Mouse (Mus musculus): Measurements from ENCODE around the gene Lmtk2. TPM values are rescaled to one million over a fixed set of nuclear protein-coding genes. Genes with fewer than 3 reads are reported as not detected.

Lmtk2 gene
- polyA plus RNA-seq, 1 experiment from 2014 or later = 11.2 TPM

- Histone ChIP-seq H3K27ac (peak overlapping the region; percentile 90), H3K4me3 (replicated peaks; ENCODE audit: low read length) (peak overlapping the region; percentile 99), H3K4me2 (replicated peaks) (peak overlapping the region; percentile 73), H3K36me3 (replicated peaks; ENCODE audit: control insufficient read depth, insufficient read depth) (no peaks in the 10 kb centered on the region), H3K27me3 (ENCODE audit: control insufficient read depth, insufficient read depth, low read length) (0 out of 2 replicates have a peak, but pooled peaks cover 4% of the 10 kb centered on the region), H3K4me1 (replicated peaks; ENCODE audit: control insufficient read depth, insufficient read depth, low read length) (peaks cover 13% of the 10 kb centered on the region), H3K9ac (peak overlapping the region; percentile 95), H3K9me3 (ENCODE audit: control insufficient read depth, low read length) (no peaks in the 10 kb centered on the region)
- DNase-seq (ENCODE audit: low spot score) = no peak
- 3% methylated on average over 19 of the region's 20 CpGs for whole genome bisulfite sequencing
- ATAC-seq (ENCODE audit: low FRiP score) = no peak
Observed at GRCm38 (mm10) chr5:144100948-144101347, 712 bp downstream of the Lmtk2 start.

- no peaks in the 10 kb centered on the region for H3K36me3 ChIP-seq (replicated peaks; ENCODE audit: control insufficient read depth, insufficient read depth)
- H3K27ac ChIP-seq = no peak overlapping the region
- H3K27me3 ChIP-seq (ENCODE audit: control insufficient read depth, insufficient read depth, low read length) = no peaks in the 10 kb centered on the region
- 71% methylated on average over 9 of the region's 9 CpGs for WGBS
- no peak overlapping the region for H3K4me2 ChIP-seq (replicated peaks)
- H3K4me1 ChIP-seq (replicated peaks; ENCODE audit: control insufficient read depth, insufficient read depth, low read length) = peaks cover 13% of the 10 kb centered on the region
- ATAC-seq (ENCODE audit: low FRiP score) = no peak
- H3K4me3 ChIP-seq (replicated peaks; ENCODE audit: low read length) = no peak overlapping the region
- no peak for DNase-seq (ENCODE audit: low spot score)
- H3K9ac ChIP-seq = no peak overlapping the region
- no peaks in the 10 kb centered on the region for H3K9me3 ChIP-seq (ENCODE audit: control insufficient read depth, low read length)
Observed at GRCm38 (mm10) chr5:144105070-144105469, 4.8 kb downstream of the Lmtk2 start.

- H3K4me3 ChIP-seq (replicated peaks; ENCODE audit: low read length) = no peak overlapping the region
- no peaks in the 10 kb centered on the region for H3K36me3 ChIP-seq (replicated peaks; ENCODE audit: control insufficient read depth, insufficient read depth)
- H3K4me2 ChIP-seq (replicated peaks) = no peak overlapping the region
- H3K27ac ChIP-seq = no peak overlapping the region
- H3K9ac ChIP-seq = no peak overlapping the region
- peaks cover 13% of the 10 kb centered on the region for H3K4me1 ChIP-seq (replicated peaks; ENCODE audit: control insufficient read depth, insufficient read depth, low read length)
- no peaks in the 10 kb centered on the region for H3K9me3 ChIP-seq (ENCODE audit: control insufficient read depth, low read length)
- no peaks in the 10 kb centered on the region for H3K27me3 ChIP-seq (ENCODE audit: control insufficient read depth, insufficient read depth, low read length)
- ATAC-seq (ENCODE audit: low FRiP score) (no peak), DNase-seq (ENCODE audit: low spot score) (no peak)
- WGBS = 61% methylated on average over 6 of the region's 6 CpGs
Observed at GRCm38 (mm10) chr5:144105471-144106129, 5.4 kb downstream of the Lmtk2 start.

GRCm38 (mm10) chr5:144106130-144106510 lies 5.9 kb downstream of the Lmtk2 start:
- Histone ChIP-seq H3K27ac (no peak overlapping the region), H3K4me2 (replicated peaks) (no peak overlapping the region), H3K4me1 (replicated peaks; ENCODE audit: control insufficient read depth, insufficient read depth, low read length) (peaks cover 12% of the 10 kb centered on the region), H3K9ac (no peak overlapping the region), H3K9me3 (ENCODE audit: control insufficient read depth, low read length) (no peaks in the 10 kb centered on the region), H3K36me3 (replicated peaks; ENCODE audit: control insufficient read depth, insufficient read depth) (no peaks in the 10 kb centered on the region), H3K27me3 (ENCODE audit: control insufficient read depth, insufficient read depth, low read length) (no peaks in the 10 kb centered on the region), H3K4me3 (replicated peaks; ENCODE audit: low read length) (no peak overlapping the region)
- ATAC-seq (ENCODE audit: low FRiP score) = no peak
- no peak for DNase-seq (ENCODE audit: low spot score)
- WGBS = 95% methylated on average over 3 of the region's 3 CpGs

GRCm38 (mm10) chr5:144109201-144109600 lies 9.0 kb downstream of the Lmtk2 start:
- H3K36me3 ChIP-seq (replicated peaks; ENCODE audit: control insufficient read depth, insufficient read depth) = no peaks in the 10 kb centered on the region
- no peak overlapping the region for H3K27ac ChIP-seq
- ATAC-seq (ENCODE audit: low FRiP score) = no peak
- DNase-seq (ENCODE audit: low spot score) = no peak
- 0 out of 2 replicates have a peak, but pooled peaks cover 5% of the 10 kb centered on the region for H3K4me1 ChIP-seq (replicated peaks; ENCODE audit: control insufficient read depth, insufficient read depth, low read length)
- H3K4me3 ChIP-seq (replicated peaks; ENCODE audit: low read length) = no peak overlapping the region
- H3K27me3 ChIP-seq (ENCODE audit: control insufficient read depth, insufficient read depth, low read length) = no peaks in the 10 kb centered on the region
- no peak overlapping the region for H3K9ac ChIP-seq
- no peak overlapping the region for H3K4me2 ChIP-seq (replicated peaks)
- no peaks in the 10 kb centered on the region for H3K9me3 ChIP-seq (ENCODE audit: control insufficient read depth, low read length)
- 95% methylated on average over 8 of the region's 8 CpGs for WGBS

- 61% methylated on average over 11 of the region's 11 CpGs for WGBS
- no peak for DNase-seq (ENCODE audit: low spot score)
- Histone ChIP-seq H3K9ac (no peak overlapping the region), H3K27ac (no peak overlapping the region), H3K27me3 (ENCODE audit: control insufficient read depth, insufficient read depth, low read length) (no peaks in the 10 kb centered on the region), H3K9me3 (ENCODE audit: control insufficient read depth, low read length) (no peaks in the 10 kb centered on the region), H3K4me2 (replicated peaks) (no peak overlapping the region), H3K36me3 (replicated peaks; ENCODE audit: control insufficient read depth, insufficient read depth) (no peaks in the 10 kb centered on the region), H3K4me3 (replicated peaks; ENCODE audit: low read length) (no peak overlapping the region), H3K4me1 (replicated peaks; ENCODE audit: control insufficient read depth, insufficient read depth, low read length) (0 out of 2 replicates have a peak, but pooled peaks cover 5% of the 10 kb centered on the region)
- ATAC-seq (ENCODE audit: low FRiP score) = no peak
Observed at GRCm38 (mm10) chr5:144112574-144113438, 12.6 kb downstream of the Lmtk2 start.

GRCm38 (mm10) chr5:144114068-144114467 lies 13.8 kb downstream of the Lmtk2 start:
- Histone ChIP-seq H3K36me3 (replicated peaks; ENCODE audit: control insufficient read depth, insufficient read depth) (no peaks in the 10 kb centered on the region), H3K27me3 (ENCODE audit: control insufficient read depth, insufficient read depth, low read length) (no peaks in the 10 kb centered on the region), H3K27ac (no peak overlapping the region), H3K4me2 (replicated peaks) (no peak overlapping the region), H3K4me1 (replicated peaks; ENCODE audit: control insufficient read depth, insufficient read depth, low read length) (0 out of 2 replicates have a peak, but pooled peaks cover 5% of the 10 kb centered on the region), H3K9me3 (ENCODE audit: control insufficient read depth, low read length) (no peaks in the 10 kb centered on the region), H3K9ac (no peak overlapping the region), H3K4me3 (replicated peaks; ENCODE audit: low read length) (no peak overlapping the region)
- 88% methylated on average over 2 of the region's 2 CpGs for WGBS
- DNase-seq (ENCODE audit: low spot score) (no peak), ATAC-seq (ENCODE audit: low FRiP score) (no peak)

- Histone ChIP-seq H3K9me3 (ENCODE audit: control insufficient read depth, low read length) (no peaks in the 10 kb centered on the region), H3K36me3 (replicated peaks; ENCODE audit: control insufficient read depth, insufficient read depth) (no peaks in the 10 kb centered on the region), H3K27ac (no peak overlapping the region), H3K27me3 (ENCODE audit: control insufficient read depth, insufficient read depth, low read length) (no peaks in the 10 kb centered on the region), H3K9ac (no peak overlapping the region), H3K4me3 (replicated peaks; ENCODE audit: low read length) (no peak overlapping the region), H3K4me2 (replicated peaks) (no peak overlapping the region), H3K4me1 (replicated peaks; ENCODE audit: control insufficient read depth, insufficient read depth, low read length) (peaks cover 5% of the 10 kb centered on the region; the same call in 1 of the 2 replicates)
- 82% methylated on average over 5 of the region's 5 CpGs for WGBS
- DNase-seq (ENCODE audit: low spot score) (no peak), ATAC-seq (ENCODE audit: low FRiP score) (no peak)
Observed at GRCm38 (mm10) chr5:144114970-144115627, 14.9 kb downstream of the Lmtk2 start.

- no peak overlapping the region for H3K4me2 ChIP-seq (replicated peaks)
- H3K36me3 ChIP-seq (replicated peaks; ENCODE audit: control insufficient read depth, insufficient read depth) = no peaks in the 10 kb centered on the region
- H3K9ac ChIP-seq = no peak overlapping the region
- H3K4me3 ChIP-seq (replicated peaks; ENCODE audit: low read length) = no peak overlapping the region
- DNase-seq (ENCODE audit: low spot score) (no peak), ATAC-seq (ENCODE audit: low FRiP score) (no peak)
- H3K9me3 ChIP-seq (ENCODE audit: control insufficient read depth, low read length) = no peaks in the 10 kb centered on the region
- no peak overlapping the region for H3K27ac ChIP-seq
- H3K27me3 ChIP-seq (ENCODE audit: control insufficient read depth, insufficient read depth, low read length) = no peaks in the 10 kb centered on the region
- peaks cover 5% of the 10 kb centered on the region; the same call in 1 of the 2 replicates for H3K4me1 ChIP-seq (replicated peaks; ENCODE audit: control insufficient read depth, insufficient read depth, low read length)
- WGBS = 75% methylated on average over 2 of the region's 2 CpGs
Observed at GRCm38 (mm10) chr5:144115628-144115977, 15.4 kb downstream of the Lmtk2 start.

All from hindbrain, embryonic 14.5 days (tissue).